Mouse (Mus musculus) bone marrow macrophage, adult 2 months (primary cell): ENCODE measurements around the gene Ncoa3.

Experiments
- CTCF ChIP-seq: IDR thresholded peaks from 2 replicates; pipeline ENCODE4 v1.5.1; 2012; ENCODE audit warnings: low read depth, mild to moderate bottlenecking, low read length, moderate library complexity
- POLR2A ChIP-seq: IDR thresholded peaks from 2 replicates; pipeline ENCODE4 v1.6.1; 2012; ENCODE audit warnings: mild to moderate bottlenecking, low read depth, low read length, borderline replicate concordance

DNA sequence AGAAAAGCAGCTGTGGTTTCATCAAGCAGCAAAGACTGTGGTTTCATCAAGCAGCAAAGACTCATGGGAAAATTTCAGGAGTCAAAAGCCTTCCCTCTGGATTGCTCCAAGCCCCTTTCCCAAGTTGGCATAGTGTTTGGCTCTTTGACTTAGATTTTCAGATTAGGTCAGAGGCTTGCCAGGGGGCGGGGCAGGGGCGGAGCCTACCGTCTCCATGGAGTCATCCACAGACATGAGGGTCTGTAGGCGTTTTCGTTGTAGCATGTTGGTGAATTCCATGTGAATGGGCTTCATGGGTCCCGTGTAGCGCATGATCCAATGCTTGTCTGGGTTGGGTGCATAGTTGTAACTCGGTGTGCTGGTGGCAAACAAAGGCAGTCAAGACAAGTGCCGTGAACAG lies 96.6 kb downstream of the Ncoa3 start:
- TF ChIP-seq POLR2A (no peak), CTCF (no peak)
